In genomic region chr16:93938400-93938846, GRCm38 (mm10) we compare ENCODE assay signal across 8 mouse cellular contexts. TPM values are rescaled to one million over a fixed set of nuclear protein-coding genes. Genes with fewer than 3 reads are reported as not detected.
A peak's percentile ranks its signal among the peaks of the same experiment; 100 is the strongest.
DNase-seq lines count a peak whose midpoint lies in the region; ATAC-seq and TF ChIP-seq lines count a peak whose summit lies in the region.

No protein-coding gene starts in this region.

- TF ChIP-seq CTCF in cerebellum, adult 2 months (IDR thresholded peaks at IDR 0.05; ENCODE audit: borderline replicate concordance, insufficient read depth, low read depth, low read length), result peak; percentile 71; the same call in 1 of the 2 replicates

- 6% methylated on average over 16 of the region's 16 CpGs for WGBS in cerebellum, adult 2 months
- WGBS in limb, embryonic 13.5 days, result 9% methylated on average over 16 of the region's 16 CpGs
- 10% methylated on average over 16 of the region's 16 CpGs for WGBS in midbrain, embryonic 13.5 days

- no peak overlapping the region for H3K4me3 ChIP-seq in cerebellum, adult 2 months (replicated peaks; ENCODE audit: insufficient read depth, low read depth, low read length)
- H3K4me3 ChIP-seq in limb, embryonic 13.5 days, result peak overlapping the region; percentile 24
- H3K4me3 ChIP-seq in midbrain, embryonic 13.5 days (replicated peaks), result peak overlapping the region; percentile 22; the same call in 1 of the 2 replicates

- TF ChIP-seq POLR2A in cerebellum, adult 2 months (IDR thresholded peaks at IDR 0.05; ENCODE audit: borderline replicate concordance, insufficient read depth, low read length), result no peak

- no peaks in the 10 kb centered on the region for H3K36me3 ChIP-seq in limb, embryonic 13.5 days
- no peaks in the 10 kb centered on the region for H3K36me3 ChIP-seq in midbrain, embryonic 13.5 days
- no peaks in the 10 kb centered on the region for H3K36me3 ChIP-seq in splenic B cell, adult 2 months (ENCODE audit: control insufficient read depth, insufficient read depth, low read length, poor library complexity, severe bottlenecking)

- no peak overlapping the region for H3K27ac ChIP-seq in cerebellum, adult 2 months (ENCODE audit: insufficient read depth, low read length)
- no peak overlapping the region for H3K27ac ChIP-seq in limb, embryonic 13.5 days
- H3K27ac ChIP-seq in midbrain, embryonic 13.5 days, result no peak overlapping the region

- H3K4me1 ChIP-seq in cerebellum, adult 2 months (ENCODE audit: control insufficient read depth, insufficient read depth, low read length), result no peaks in the 10 kb centered on the region
- H3K4me1 ChIP-seq in limb, embryonic 13.5 days, result peaks cover 42% of the 10 kb centered on the region
- H3K4me1 ChIP-seq in midbrain, embryonic 13.5 days (replicated peaks), result peaks cover 5% of the 10 kb centered on the region; the same call in 1 of the 2 replicates

- peak; percentile 76 for DNase-seq in kidney, adult 18-20 months
- DNase-seq in kidney, adult 11 months, result no peak
- DNase-seq in cerebellum, adult 2 months, result peak; percentile 33 to 64
- DNase-seq in induced T-regulatory cell, adult 2 months (ENCODE audit: low read depth), result peak; percentile 85
- DNase-seq in splenic B cell, adult 2 months (ENCODE audit: low read depth, low spot score), result peak; percentile 79

- H3K9ac ChIP-seq in limb, embryonic 13.5 days, result no peak overlapping the region
- H3K9ac ChIP-seq in midbrain, embryonic 13.5 days (replicated peaks), result no peak overlapping the region

- H3K9me3 ChIP-seq in limb, embryonic 13.5 days, result no peaks in the 10 kb centered on the region
- no peaks in the 10 kb centered on the region for H3K9me3 ChIP-seq in midbrain, embryonic 13.5 days

- peak overlapping the region; percentile 53 for H3K4me2 ChIP-seq in limb, embryonic 13.5 days (replicated peaks)
- H3K4me2 ChIP-seq in midbrain, embryonic 13.5 days (replicated peaks), result peak overlapping the region; percentile 56

- ATAC-seq in frontal cortex, adult (ENCODE audit: low TSS enrichment), result peak; percentile 59; the same call in 1 of the 2 replicates
- ATAC-seq in limb, embryonic 13.5 days (ENCODE audit: low FRiP score, low read depth), result no peak
- no peak for ATAC-seq in midbrain, embryonic 13.5 days

- no peaks in the 10 kb centered on the region; the same call in 1 of the 2 replicates for H3K27me3 ChIP-seq in cerebellum, adult 2 months (ENCODE audit: control insufficient read depth, insufficient read depth, low read length)
- H3K27me3 ChIP-seq in limb, embryonic 13.5 days, result peaks cover 60% of the 10 kb centered on the region
- peaks cover 56% of the 10 kb centered on the region for H3K27me3 ChIP-seq in midbrain, embryonic 13.5 days
- no peaks in the 10 kb centered on the region for H3K27me3 ChIP-seq in splenic B cell, adult 2 months (ENCODE audit: control insufficient read depth, insufficient read depth, low read length, poor library complexity, severe bottlenecking)

RNA-seq across cellular contexts. Expression of gene Chaf1b, which starts 54.7 kb away (rescaled TPM):
- polyA plus RNA-seq in cerebellum, adult 2 months (2012; rRNA removed), result 0.51 and 0.89 TPM in 2 replicates
- polyA plus RNA-seq in limb, embryonic 13.5 days (2015; fragmentation: Nextera tagmentation; extraction: Ambion mirVana), result 75.1 and 80.0 TPM in 2 replicates
- polyA plus RNA-seq in midbrain, embryonic 13.5 days (2015; fragmentation: Nextera tagmentation; extraction: Ambion mirVana), result 32.3 and 34.3 TPM in 2 replicates

Comparison
In these comparisons a context has a peak if more than half of its experiments do, and no peak if none do; other contexts are left out.
1. RNA of gene Chaf1b, which starts 54.7 kb away (polyA plus RNA-seq): 75.1 to 80.0 TPM in limb, embryonic 13.5 days and 32.3 to 34.3 TPM in midbrain, embryonic 13.5 days; 0.51 to 0.89 TPM in cerebellum, adult 2 months; every median in the first group is over 10 times any median in the second.